Mouse (Mus musculus) myocyte (in vitro differentiated cells): ENCODE results near the gene Src.

Experiments
- MAX ChIP-seq: IDR thresholded peaks from one replicate; pipeline ENCODE4 v1.6.1; 2011; ENCODE audit warnings: low read depth, mild to moderate bottlenecking, control low read depth
- MYOG ChIP-seq, 3 experiments: IDR thresholded peaks; one replicate each; pipeline ENCODE4 v1.6.1; 2011; ENCODE audit warnings: control low read depth in 2 of 3, low read depth in 2 of 3, mild to moderate bottlenecking in 2 of 3; ENCODE audit not compliant: insufficient read length in 2 of 3, control insufficient read depth in 1 of 3, insufficient read depth in 1 of 3
- POLR2A ChIP-seq: IDR thresholded peaks from one replicate; pipeline ENCODE4 v1.6.1; 2011; ENCODE audit warnings: low read depth, mild to moderate bottlenecking, control low read depth, moderate library complexity; ENCODE audit not compliant: insufficient read length
- SRF ChIP-seq: IDR thresholded peaks from one replicate; pipeline ENCODE4 v1.6.1; 2011; ENCODE audit warnings: low read depth; ENCODE audit not compliant: control insufficient read depth, insufficient read length
- TCF12 ChIP-seq: IDR thresholded peaks from one replicate; pipeline ENCODE4 v1.6.1; 2011; ENCODE audit warnings: mild to moderate bottlenecking, control low read depth; ENCODE audit not compliant: poor library complexity, insufficient read depth, severe bottlenecking
- USF1 ChIP-seq: IDR thresholded peaks from one replicate; pipeline ENCODE4 v1.6.1; 2011; ENCODE audit warnings: low read depth, mild to moderate bottlenecking, control low read depth, moderate library complexity

DNA sequence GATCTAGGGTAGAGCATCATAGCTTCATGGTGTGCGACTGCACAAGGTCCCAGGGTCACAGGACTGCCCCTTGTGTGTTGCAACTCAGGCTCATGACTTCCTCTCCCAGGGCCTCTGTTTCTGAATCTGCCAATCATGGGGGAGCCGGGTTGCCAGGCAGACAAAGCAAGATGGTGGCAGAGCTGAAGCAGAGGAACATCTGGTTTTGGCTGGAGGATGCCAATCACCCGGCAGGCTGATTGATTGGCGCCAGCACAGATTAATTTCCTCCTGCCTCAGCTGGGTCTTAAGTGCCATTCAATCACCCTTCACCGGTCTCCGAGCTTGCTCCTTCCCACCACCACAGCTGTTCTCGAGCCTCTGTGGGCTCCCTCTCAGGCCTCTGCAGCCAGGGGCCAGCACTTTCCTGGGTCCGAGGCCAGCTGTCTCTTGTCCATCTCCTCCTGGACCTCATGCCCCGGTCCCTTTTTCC lies 95.5 kb downstream of the Src start:
- TF ChIP-seq POLR2A = no peak
- peak in 2 of 3 experiments; percentile 53 to 69 for TF ChIP-seq MYOG (IDR thresholded peaks at IDR 0.05; ENCODE audit: control insufficient read depth in 1 of 3, insufficient read depth in 1 of 3, insufficient read length in 2 of 3, low read depth in 2 of 3)
- TF ChIP-seq USF1 = no peak
- TF ChIP-seq MAX = no peak
- TF ChIP-seq TCF12 = no peak
- no peak for TF ChIP-seq SRF
